Mouse (Mus musculus): ENCODE measurements around the gene Olfr1537. TPM values are rescaled to one million over a fixed set of nuclear protein-coding genes. Genes with fewer than 3 reads are reported as not detected.

The Olfr1537 gene
- total RNA-seq (2012; rRNA removed) (not detected in 2 replicates), total RNA-seq (2014; rRNA removed) (not detected in 2 replicates), polyA plus RNA-seq (2012; ENCODE audit: insufficient read length, low read depth) (not detected in 2 replicates)

DNA sequence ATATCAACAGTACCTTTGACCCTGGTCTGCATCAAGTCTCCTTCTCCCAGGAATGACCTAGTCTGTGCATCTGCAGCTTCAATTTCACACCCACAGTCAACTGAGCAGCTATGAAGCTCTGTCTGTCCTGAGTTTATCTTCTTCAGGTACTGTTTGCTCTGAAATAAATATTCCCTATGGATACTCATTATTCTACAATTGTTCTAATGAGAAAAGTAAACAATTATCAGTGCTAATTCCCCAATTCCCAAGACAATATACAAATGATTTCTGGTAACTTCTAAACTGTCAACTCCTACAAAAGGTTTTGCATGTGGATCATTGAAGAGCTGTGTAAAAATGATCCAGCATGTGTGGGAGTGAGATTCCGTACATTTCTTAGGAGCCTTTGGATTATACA is at the start of gene Olfr1537:
Gene Olfr1537, minus strand, starts transcription at position 101 of the 400 bp plus-strand sequence.
- H3K27me3 ChIP-seq (replicated peaks) = no peaks in the 10 kb centered on the region
- dilution Hi-C loops (cut with MboI; ENCODE audit: extremely low pct_ligation_motif_present, extremely low pct_unique_long_range_greater_than_20kb, low sequenced_read_pairs) = no loop called here
- H3K4me2 ChIP-seq (ENCODE audit: insufficient read depth, low read depth, poor library complexity, severe bottlenecking) = no peak within 1 kb of the TSS
- no peak for DNase-seq (ENCODE audit: extremely low read depth)
- no peaks in the 10 kb centered on the region for H3K79me2 ChIP-seq (replicated peaks; ENCODE audit: control insufficient read depth, extremely low read depth, insufficient read depth, poor library complexity, severe bottlenecking)
- no peak within 1 kb of the TSS for H3K9ac ChIP-seq (ENCODE audit: insufficient read depth, low read depth)
- no peak within 1 kb of the TSS for H3K4me3 ChIP-seq (replicated peaks in 1 of 3; ENCODE audit: low read depth in 2 of 3, low read length in 2 of 3, poor library complexity in 1 of 3)
- no peak for TF ChIP-seq JUND (conservative IDR thresholded peaks at IDR 0.05; ENCODE audit: low read depth, low read length)
- no peak for TF ChIP-seq TBP (conservative IDR thresholded peaks at IDR 0.05; ENCODE audit: low read depth, low read length)
- TF ChIP-seq NELFE (IDR thresholded peaks at IDR 0.05; ENCODE audit: low read depth, low read length) = no peak
- TF ChIP-seq MAZ (IDR thresholded peaks at IDR 0.05; ENCODE audit: low read depth, low read length) = no peak
- TF ChIP-seq ELF1 (IDR thresholded peaks at IDR 0.05; ENCODE audit: low read depth, low read length) = no peak
- TF ChIP-seq ZC3H11A (IDR thresholded peaks at IDR 0.05; ENCODE audit: low read depth, low read length) = no peak
- TF ChIP-seq RAD21 (IDR thresholded peaks at IDR 0.05; ENCODE audit: low read depth, low read length) = no peak
- TF ChIP-seq MAX (IDR thresholded peaks at IDR 0.05; ENCODE audit: low read length) = no peak
- no peak for TF ChIP-seq RCOR1 (conservative IDR thresholded peaks at IDR 0.05; ENCODE audit: low read depth, low read length)
- no peak for TF ChIP-seq CHD2 (IDR thresholded peaks at IDR 0.05; ENCODE audit: low read length)
- no peak for TF ChIP-seq EP300 (IDR thresholded peaks at IDR 0.05; ENCODE audit: low read length)
- no peak for TF ChIP-seq ZKSCAN1 (IDR thresholded peaks at IDR 0.05; ENCODE audit: borderline replicate concordance, low read depth, low read length)
- TF ChIP-seq SIN3A (IDR thresholded peaks at IDR 0.05; ENCODE audit: low read length) = no peak
- no peak for TF ChIP-seq POLR2A (IDR thresholded peaks at IDR 0.05; ENCODE audit: low read depth, low read length)
- no peak for TF ChIP-seq MAFK (IDR thresholded peaks at IDR 0.05; ENCODE audit: insufficient replicate concordance, low read length)
- TF ChIP-seq CTCF (conservative IDR thresholded peaks at IDR 0.05 in 1 of 2, IDR thresholded peaks at IDR 0.05 in 1 of 2; ENCODE audit: low read depth in 2 of 2, low read length in 2 of 2) = no peak
- in situ Hi-C loops (cut with MboI; ENCODE audit: low pct_ligation_motif_present, low pct_unique_long_range_greater_than_20kb, low sequenced_read_pairs) = no loop called here
- H3K36me3 ChIP-seq (replicated peaks in 1 of 2; ENCODE audit: control insufficient read depth in 1 of 2, insufficient read depth in 1 of 2, low read length in 1 of 2) = no peaks in the 10 kb centered on the region
- no peaks in the 10 kb centered on the region for H3K9me3 ChIP-seq (replicated peaks; ENCODE audit: low read length)
- H3K27ac ChIP-seq (ENCODE audit: insufficient read depth, low read depth) = no peak within 1 kb of the TSS
- H3K4me1 ChIP-seq (ENCODE audit: control insufficient read depth in 1 of 2, insufficient read depth in 2 of 2) = no peaks in the 10 kb centered on the region

DNA sequence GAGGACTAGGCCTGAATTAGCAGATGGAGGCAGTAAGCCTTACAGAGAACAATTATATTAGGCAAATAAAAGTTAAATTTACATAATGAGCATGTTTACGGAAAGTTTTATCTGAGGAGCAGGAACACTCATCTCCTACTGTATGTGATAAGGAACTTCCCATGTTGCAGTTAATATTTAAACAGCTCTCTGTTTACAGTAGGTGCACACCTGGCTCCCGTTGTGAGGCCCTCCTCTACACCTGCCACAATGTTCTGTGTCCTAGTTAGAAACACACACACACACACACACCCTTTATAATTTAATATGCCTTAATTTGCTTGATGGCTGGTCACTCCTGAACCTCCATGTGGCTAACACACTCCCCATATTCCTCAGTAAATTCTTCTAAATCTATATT is 37.3 kb upstream of the Olfr1537 start:
- no peak for DNase-seq (ENCODE audit: extremely low read depth)
- no peak overlapping the region for H3K27ac ChIP-seq (ENCODE audit: insufficient read depth, low read depth)
- no peak overlapping the region for H3K9ac ChIP-seq (ENCODE audit: insufficient read depth, low read depth)
- no peaks in the 10 kb centered on the region for H3K36me3 ChIP-seq (replicated peaks in 1 of 2; ENCODE audit: control insufficient read depth in 1 of 2, insufficient read depth in 1 of 2, low read length in 1 of 2)
- dilution Hi-C loops (cut with MboI; ENCODE audit: extremely low pct_ligation_motif_present, extremely low pct_unique_long_range_greater_than_20kb, low sequenced_read_pairs) = no loop called here
- H3K4me1 ChIP-seq (ENCODE audit: control insufficient read depth in 1 of 2, insufficient read depth in 2 of 2) = no peaks in the 10 kb centered on the region
- no peak overlapping the region for H3K4me3 ChIP-seq (replicated peaks in 1 of 3; ENCODE audit: low read depth in 2 of 3, low read length in 2 of 3, poor library complexity in 1 of 3)
- no peaks in the 10 kb centered on the region for H3K9me3 ChIP-seq (replicated peaks; ENCODE audit: low read length)
- H3K27me3 ChIP-seq (replicated peaks) = no peaks in the 10 kb centered on the region
- H3K79me2 ChIP-seq (replicated peaks; ENCODE audit: control insufficient read depth, extremely low read depth, insufficient read depth, poor library complexity, severe bottlenecking) = no peaks in the 10 kb centered on the region
- H3K4me2 ChIP-seq (ENCODE audit: insufficient read depth, low read depth, poor library complexity, severe bottlenecking) = no peak overlapping the region
- in situ Hi-C loops (cut with MboI; ENCODE audit: low pct_ligation_motif_present, low pct_unique_long_range_greater_than_20kb, low sequenced_read_pairs) = no loop called here
- TF ChIP-seq KAT2A (IDR thresholded peaks at IDR 0.05; ENCODE audit: insufficient replicate concordance, low read length) (no peak), ELF1 (IDR thresholded peaks at IDR 0.05; ENCODE audit: low read depth, low read length) (no peak), POLR2AphosphoS2 (IDR thresholded peaks at IDR 0.05; ENCODE audit: low read depth, low read length) (no peak), CTCF (conservative IDR thresholded peaks at IDR 0.05 in 1 of 2, IDR thresholded peaks at IDR 0.05 in 1 of 2; ENCODE audit: low read depth in 2 of 2, low read length in 2 of 2) (no peak), TBP (conservative IDR thresholded peaks at IDR 0.05; ENCODE audit: low read depth, low read length) (no peak), NELFE (IDR thresholded peaks at IDR 0.05; ENCODE audit: low read depth, low read length) (no peak), CHD2 (IDR thresholded peaks at IDR 0.05; ENCODE audit: low read length) (no peak), PAX5 (IDR thresholded peaks at IDR 0.05; ENCODE audit: low read length) (no peak), MXI1 (IDR thresholded peaks at IDR 0.05; ENCODE audit: low read depth, low read length) (no peak), MAZ (IDR thresholded peaks at IDR 0.05; ENCODE audit: low read depth, low read length) (no peak)
